Mouse (Mus musculus) G1E (cell line): ENCODE measurements at regions not wholly inside any gene's neighbourhood (a gene's known extent, or its start where the extent isn't known, plus 50 kb on each side); places are given as distances from the start of the nearest gene placed in this dataset.

Source experiments
- CTCF ChIP-seq: IDR thresholded peaks from 2 replicates; pipeline ENCODE4 v1.5.1; 2012; ENCODE audit warnings: low read depth, low read length, inconsistent platforms, mixed read lengths
- GATA1 ChIP-seq: IDR thresholded peaks from 2 replicates; pipeline ENCODE4 v1.6.1; 2012; ENCODE audit warnings: borderline replicate concordance, low read length, inconsistent platforms, mixed read lengths
- GATA2 ChIP-seq: IDR thresholded peaks from 2 replicates; pipeline ENCODE4 v1.6.1; 2012; ENCODE audit warnings: low read depth, low read length, inconsistent platforms, borderline replicate concordance
- POLR2AphosphoS5 ChIP-seq: IDR thresholded peaks from 2 replicates; pipeline ENCODE4 v1.6.1; 2012; ENCODE audit warnings: low read depth, low read length, inconsistent platforms; ENCODE audit not compliant: insufficient replicate concordance

- no peak for TF ChIP-seq GATA1
- no peak for TF ChIP-seq CTCF
- TF ChIP-seq POLR2AphosphoS5, result no peak
- no peak for TF ChIP-seq GATA2
These were observed 175.3 kb upstream of the Cypt12 start for GRCm38 (mm10) chr3:17772886-17773285.
